ENCODE assay signal across 14 mouse cellular contexts in the genomic region with DNA sequence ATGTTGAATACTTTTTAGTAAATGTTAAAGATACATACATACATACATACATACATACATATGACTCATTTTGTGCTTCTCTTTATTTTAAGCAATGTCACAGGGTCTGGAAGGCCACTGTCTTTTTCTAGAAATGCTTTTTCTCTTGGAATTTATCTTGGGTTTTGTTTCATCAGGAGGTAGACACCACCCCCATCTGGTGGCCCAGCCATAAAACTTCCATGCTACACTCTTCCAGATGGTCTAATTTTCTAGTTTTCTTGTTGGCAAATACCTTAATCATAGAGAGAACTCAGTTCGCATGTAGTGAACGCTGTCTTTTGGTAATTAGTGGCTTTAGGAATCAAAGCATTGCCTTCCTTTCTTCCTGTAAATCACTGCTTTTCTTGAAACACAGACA. TPM values are rescaled to one million over a fixed set of nuclear protein-coding genes. Genes with fewer than 3 reads are reported as not detected.
A peak's percentile ranks its signal among the peaks of the same experiment; 100 is the strongest.
DNase-seq lines count a peak whose midpoint lies in the region; ATAC-seq and TF ChIP-seq lines count a peak whose summit lies in the region.
"Had no signal": no experiment of that assay in that cellular context is flagged by ENCODE, and none has a peak within 500 bp of the region (broad histone marks: within the 10 kb centered on the region; RNA-seq: fewer than 3 reads in every experiment).

No protein-coding gene starts in this region.

- no peaks in the 10 kb centered on the region for H3K9me3 ChIP-seq in hindbrain, postnatal 0 days (ENCODE audit: low read length)
- no peaks in the 10 kb centered on the region for H3K9me3 ChIP-seq in hindbrain, embryonic 12.5 days (replicated peaks)
- no peaks in the 10 kb centered on the region for H3K9me3 ChIP-seq in lung, postnatal 0 days (ENCODE audit: low read length)
- H3K9me3 ChIP-seq: embryonic facial prominence, embryonic 12.5 days; hindbrain, embryonic 13.5 days; lung, embryonic 15.5 days; midbrain, embryonic 12.5 days had no signal

- H3K4me3 ChIP-seq in hindbrain, postnatal 0 days (ENCODE audit: low read length): no peak overlapping the region
- H3K4me3 ChIP-seq in hindbrain, embryonic 12.5 days: no peak overlapping the region
- no peak overlapping the region for H3K4me3 ChIP-seq in lung, postnatal 0 days (ENCODE audit: low read depth, low read length)
- H3K4me3 ChIP-seq: embryonic facial prominence, embryonic 12.5 days; hindbrain, embryonic 13.5 days; lung, embryonic 15.5 days; midbrain, embryonic 12.5 days had no signal

- no peaks in the 10 kb centered on the region for H3K27me3 ChIP-seq in hindbrain, postnatal 0 days (ENCODE audit: insufficient read depth, low read length)
- no peaks in the 10 kb centered on the region for H3K27me3 ChIP-seq in hindbrain, embryonic 12.5 days
- H3K27me3 ChIP-seq in lung, postnatal 0 days (replicated peaks; ENCODE audit: insufficient read depth, low read length): no peaks in the 10 kb centered on the region
- peaks cover 47% of the 10 kb centered on the region for H3K27me3 ChIP-seq in Patski
- H3K27me3 ChIP-seq: embryonic facial prominence, embryonic 12.5 days; hindbrain, embryonic 13.5 days; lung, embryonic 15.5 days; midbrain, embryonic 12.5 days had no signal

- no peak overlapping the region for H3K9ac ChIP-seq in hindbrain, postnatal 0 days (replicated peaks; ENCODE audit: low read length)
- H3K9ac ChIP-seq in hindbrain, embryonic 12.5 days: no peak overlapping the region
- H3K9ac ChIP-seq in lung, postnatal 0 days (replicated peaks; ENCODE audit: low read depth): no peak overlapping the region
- H3K9ac ChIP-seq: embryonic facial prominence, embryonic 12.5 days; hindbrain, embryonic 13.5 days; lung, embryonic 15.5 days; midbrain, embryonic 12.5 days had no signal

- in situ Hi-C loops in Patski (cut with MboI; ENCODE audit: low pct_unique_long_range_greater_than_20kb): no loop called here

- POLR2A ChIA-PET in Patski (lab: Charles Lee): no interaction called here

- TF ChIP-seq CTCF in hindbrain, postnatal 0 days (IDR thresholded peaks at IDR 0.05; ENCODE audit: low read depth): peak; percentile 54
- TF ChIP-seq CTCF in lung, postnatal 0 days (IDR thresholded peaks at IDR 0.05): peak; percentile 34
- peak; percentile 30 for TF ChIP-seq CTCF in Patski (IDR thresholded peaks at IDR 0.05)

- CTCF ChIA-PET in Patski (lab: Charles Lee): no interaction called here

- WGBS in hindbrain, postnatal 0 days: 70% methylated on average over 2 of the region's 2 CpGs
- WGBS in hindbrain, embryonic 12.5 days: 92% methylated on average over 2 of the region's 2 CpGs
- WGBS in lung, postnatal 0 days: 84% methylated on average over 2 of the region's 2 CpGs

- H3K36me3 ChIP-seq in hindbrain, postnatal 0 days (ENCODE audit: insufficient read depth, low read length): no peaks in the 10 kb centered on the region
- H3K36me3 ChIP-seq in hindbrain, embryonic 12.5 days: no peaks in the 10 kb centered on the region
- H3K36me3 ChIP-seq in lung, postnatal 0 days (ENCODE audit: insufficient read depth, low read length): no peaks in the 10 kb centered on the region
- H3K36me3 ChIP-seq: embryonic facial prominence, embryonic 12.5 days; hindbrain, embryonic 13.5 days; lung, embryonic 15.5 days; midbrain, embryonic 12.5 days had no signal

- TF ChIP-seq EP300 in lung, postnatal 0 days (IDR thresholded peaks at IDR 0.05): no peak

- no peak overlapping the region for H3K27ac ChIP-seq in hindbrain, postnatal 0 days
- H3K27ac ChIP-seq in hindbrain, embryonic 12.5 days: no peak overlapping the region
- no peak overlapping the region for H3K27ac ChIP-seq in lung, postnatal 0 days (ENCODE audit: low read length)
- H3K27ac ChIP-seq: embryonic facial prominence, embryonic 12.5 days; hindbrain, embryonic 13.5 days; lung, embryonic 15.5 days; midbrain, embryonic 12.5 days had no signal

- no peak for ATAC-seq in hindbrain, postnatal 0 days
- no peak for ATAC-seq in hindbrain, embryonic 12.5 days (ENCODE audit: low FRiP score)
- ATAC-seq in lung, postnatal 0 days: no peak
- no peak for ATAC-seq in Patski

- H3K4me2 ChIP-seq in hindbrain, postnatal 0 days (ENCODE audit: low read depth, low read length): no peak overlapping the region
- H3K4me2 ChIP-seq in hindbrain, embryonic 12.5 days (replicated peaks): no peak overlapping the region
- H3K4me2 ChIP-seq in lung, postnatal 0 days (replicated peaks; ENCODE audit: low read depth, low read length): no peak overlapping the region
- H3K4me2 ChIP-seq: embryonic facial prominence, embryonic 12.5 days; hindbrain, embryonic 13.5 days; lung, embryonic 15.5 days; midbrain, embryonic 12.5 days had no signal

- 0 out of 2 replicates have a peak, but pooled peaks cover 3% of the 10 kb centered on the region for H3K4me1 ChIP-seq in hindbrain, postnatal 0 days (ENCODE audit: insufficient read depth, low read length)
- H3K4me1 ChIP-seq in hindbrain, embryonic 12.5 days: 0 out of 2 replicates have a peak, but pooled peaks cover 4% of the 10 kb centered on the region
- no peaks in the 10 kb centered on the region for H3K4me1 ChIP-seq in lung, postnatal 0 days (ENCODE audit: insufficient read depth, low read depth, low read length)
- H3K4me1 ChIP-seq: embryonic facial prominence, embryonic 12.5 days; hindbrain, embryonic 13.5 days; lung, embryonic 15.5 days; midbrain, embryonic 12.5 days had no signal

- peak; percentile 10 for DNase-seq in embryo, embryonic 10.5 days (ENCODE audit: low spot score)
- no peak for DNase-seq in embryo, embryonic 9.5 days (ENCODE audit: extremely low spot score)
- peak; percentile 30 for DNase-seq in hindbrain, postnatal 0 days (ENCODE audit: low spot score)
- DNase-seq in lung, postnatal 0 days (ENCODE audit: low spot score): peak; percentile 17
- DNase-seq in lung, postnatal 25 days (ENCODE audit: low spot score): no peak
- DNase-seq in Patski (ENCODE audit: low read depth, low spot score): no peak
- no peak for DNase-seq in adrenal gland, adult 18-20 months (ENCODE audit: low spot score in 2 of 2)
- DNase-seq: cerebellum, adult 8-10 months; thymus, postnatal 14 days had no signal

RNA-seq across cellular contexts. Expression of gene Postn, which starts 46.9 kb away (rescaled TPM):
- 14.4 and 20.3 TPM in 2 replicates for total RNA-seq in hindbrain, postnatal 0 days (2014; rRNA removed)
- polyA plus RNA-seq in hindbrain, postnatal 0 days (2015; fragmentation: Nextera tagmentation; extraction: Ambion mirVana): 13.6 and 15.3 TPM in 2 replicates
- 42.2 and 64.5 TPM in 2 replicates for polyA plus RNA-seq in hindbrain, embryonic 12.5 days (2016; fragmentation: Nextera tagmentation; extraction: Ambion mirVana)
- polyA plus RNA-seq in lung, postnatal 0 days (2015; fragmentation: Nextera tagmentation; extraction: Ambion mirVana): 199 and 239 TPM in 2 replicates
- 26.6 TPM for polyA plus RNA-seq in Patski (2021)
- total RNA-seq in adrenal gland, adult 18-20 months (2021): 10 to 100 TPM; 42.0 to 52.4 TPM

Comparison
In these comparisons a context has a peak if more than half of its experiments do, and no peak if none do; other contexts are left out.
1. DNase-seq: peak in embryo, embryonic 10.5 days (single experiment), hindbrain, postnatal 0 days (single experiment) and lung, postnatal 0 days (single experiment); none in embryo, embryonic 9.5 days (single experiment), lung, postnatal 25 days (single experiment), Patski (single experiment) and adrenal gland, adult 18-20 months (0 of 2).
2. Peak in every context shown above with its lines, with median percentiles within 50 percentile points of each other: CTCF ChIP-seq.